Mouse (Mus musculus) right cerebral cortex, postnatal 10 days (tissue): ENCODE measurements around the gene Il12rb2.

Source experiments
- DNase-seq, 2 experiments: peaks; one replicate each; pipeline ENCODE4 v3.0.0; 2021; ENCODE audit warnings: low spot score in 2 of 2

Gene Il12rb2

DNA sequence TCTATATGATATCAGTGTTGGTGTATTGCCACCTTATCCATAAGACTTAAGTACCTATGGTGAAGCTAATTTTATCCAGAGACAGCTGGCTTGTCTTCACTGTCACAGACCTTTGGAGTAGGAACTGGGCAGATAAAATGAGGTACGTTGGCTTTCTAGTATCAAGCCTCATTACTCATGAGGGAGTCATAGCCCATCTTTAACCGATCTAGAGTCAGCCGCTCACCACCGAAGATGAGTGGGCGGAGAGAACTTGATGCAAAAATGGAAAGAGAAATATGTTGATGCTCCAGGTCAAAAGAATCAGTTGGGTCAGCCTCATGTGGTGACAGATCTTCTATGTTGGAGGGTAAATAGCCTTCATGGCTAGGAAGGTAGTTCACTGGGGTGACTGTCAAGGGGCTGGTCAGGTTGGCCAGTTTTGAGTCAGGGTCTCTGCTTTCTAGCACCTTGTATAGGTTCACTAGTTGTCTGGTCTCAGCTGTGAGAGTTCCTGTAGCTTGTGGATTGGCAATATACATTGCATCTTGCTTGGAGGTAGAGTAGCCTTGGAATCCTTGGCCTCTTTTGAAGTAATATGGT is 83.9 kb downstream of the Il12rb2 start:
- DNase-seq, result no peak

DNA sequence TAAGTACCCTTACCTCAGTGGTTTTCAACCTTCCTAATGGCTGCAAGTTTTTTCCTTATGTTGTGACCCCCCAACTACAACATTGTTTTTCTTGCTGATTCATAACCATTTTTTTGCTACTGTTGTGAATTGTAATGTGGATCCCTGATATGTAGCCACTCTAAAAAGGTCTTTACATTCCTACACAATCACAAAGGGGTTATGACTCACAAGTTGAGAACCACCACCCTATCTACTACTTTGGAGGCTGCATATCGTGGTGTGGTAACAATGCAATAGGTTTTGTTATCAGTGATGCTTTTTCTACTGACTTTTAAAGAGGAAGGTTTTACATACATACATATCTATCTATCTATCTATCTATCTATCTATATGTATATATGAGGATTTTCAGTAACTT is 93.1 kb downstream of the Il12rb2 start:
- DNase-seq, result no peak

DNA sequence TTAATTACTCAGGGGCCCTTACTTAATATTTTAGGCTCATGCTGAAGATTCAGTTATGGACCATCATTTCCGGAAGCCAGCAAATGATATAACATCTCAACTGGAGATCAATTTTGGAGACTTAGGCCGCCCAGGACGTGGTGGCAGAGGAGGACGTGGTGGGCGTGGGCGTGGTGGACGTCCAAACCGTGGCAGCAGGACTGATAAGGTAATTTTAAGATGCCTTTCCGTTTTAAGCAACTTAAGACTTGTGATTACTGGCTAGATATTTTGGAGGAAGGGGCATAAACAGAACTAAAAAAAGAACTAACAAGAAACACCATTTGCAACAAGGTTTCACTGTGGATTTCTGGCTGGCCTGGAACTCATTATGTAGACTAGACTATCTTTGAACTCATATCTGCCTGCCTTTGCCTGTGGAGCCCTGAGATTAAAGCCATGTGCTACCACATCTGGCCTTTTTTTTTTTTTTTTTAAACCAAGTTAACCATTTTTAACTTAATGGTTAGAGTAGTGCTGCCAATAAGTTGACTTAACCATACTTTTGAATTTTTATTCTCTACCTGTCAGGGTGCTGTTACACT is 94.3 kb downstream of the Il12rb2 start:
- DNase-seq, result no peak

GRCm38 (mm10) chr6:67277944-67278343 is 98.0 kb downstream of the Il12rb2 start:
- no peak for DNase-seq

DNA sequence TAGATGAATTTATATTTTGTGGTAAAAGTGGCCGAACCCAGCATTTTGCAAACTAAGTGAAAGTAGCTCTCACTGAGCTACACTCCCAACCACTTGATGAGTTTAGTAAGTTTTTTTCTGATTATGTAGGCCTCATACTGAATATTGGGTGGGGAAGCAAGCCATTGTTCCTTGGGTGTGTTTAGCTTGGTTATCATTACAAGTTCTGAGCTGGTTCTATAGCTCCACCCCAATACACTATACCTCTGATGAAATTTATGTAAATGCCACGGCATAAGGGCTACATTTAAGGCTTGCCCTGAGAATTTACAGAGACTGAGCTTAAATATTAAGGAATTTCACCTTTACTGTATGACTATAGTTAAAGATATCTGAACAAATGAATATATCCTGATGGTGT is 106.5 kb downstream of the Il12rb2 start:
- DNase-seq, result no peak

DNA sequence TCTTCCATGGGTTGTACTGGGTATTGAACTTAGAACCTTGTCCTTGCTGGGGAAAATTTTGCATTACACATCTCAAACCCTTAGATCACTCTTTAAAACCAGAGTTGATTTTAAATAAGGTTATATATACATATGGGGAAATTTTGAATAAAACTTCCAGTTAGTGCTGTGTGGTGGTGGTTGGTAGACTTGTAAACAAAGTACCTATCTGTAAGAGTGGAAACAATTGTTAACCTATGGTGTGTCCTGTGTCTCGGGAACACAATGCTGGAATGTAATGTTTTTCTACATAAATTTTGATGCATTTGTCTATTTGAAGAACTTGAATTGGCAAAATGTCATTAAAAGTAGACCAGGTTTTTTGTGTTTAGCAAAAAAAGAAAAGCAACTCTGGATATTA is 107.0 kb downstream of the Il12rb2 start:
- no peak for DNase-seq

DNA sequence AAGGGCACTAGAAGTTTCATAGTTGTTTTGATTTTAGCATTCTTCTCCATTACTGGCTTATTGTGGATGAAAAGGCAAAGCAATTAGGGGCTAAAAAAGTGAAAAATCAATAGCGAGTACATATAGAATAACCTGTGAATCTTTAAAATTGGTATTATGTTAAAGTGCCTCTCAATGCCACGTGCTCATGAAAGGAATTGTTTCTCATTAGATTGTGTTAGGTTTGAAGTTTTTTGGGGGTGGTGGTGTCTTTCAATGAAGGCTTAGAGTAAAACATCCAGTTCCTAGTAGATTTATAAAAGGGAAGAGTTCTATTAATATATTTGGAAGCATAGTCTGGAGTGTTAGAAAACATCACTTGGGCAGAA is 107.8 kb downstream of the Il12rb2 start:
- DNase-seq, result no peak

- DNase-seq, result peak; percentile 46 to 52
Measured at GRCm38 (mm10) chr6:67267408-67268244, 108.4 kb downstream of the Il12rb2 start.

GRCm38 (mm10) chr6:67266664-67267407 is 109.2 kb downstream of the Il12rb2 start:
- DNase-seq, result peak; percentile 98 to 99

- DNase-seq, result peak; percentile 43 to 50
Measured at GRCm38 (mm10) chr6:67266159-67266657, 109.8 kb downstream of the Il12rb2 start.

DNA sequence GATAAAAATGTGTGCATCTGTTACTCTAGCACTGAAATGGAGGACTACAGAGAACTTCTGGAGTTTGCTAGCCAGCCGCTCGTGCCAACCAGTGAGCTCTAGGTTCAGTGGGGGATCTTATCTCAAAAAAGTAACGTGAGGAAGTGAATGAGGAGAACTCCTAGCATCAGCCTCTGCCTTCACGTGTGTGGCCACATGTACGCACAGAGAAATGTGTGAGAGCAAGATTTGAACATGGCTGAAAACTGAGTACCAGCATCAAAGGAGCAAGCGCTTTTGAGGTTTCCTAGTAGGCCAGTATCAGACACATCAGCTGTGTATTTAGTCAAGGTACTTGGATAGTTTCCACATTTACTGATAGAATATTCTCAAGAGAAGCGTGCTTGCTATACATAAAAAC is 111.1 kb downstream of the Il12rb2 start:
- DNase-seq, result no peak

- DNase-seq, result no peak
Measured at GRCm38 (mm10) chr6:67251095-67251494, 124.9 kb downstream of the Il12rb2 start.

DNA sequence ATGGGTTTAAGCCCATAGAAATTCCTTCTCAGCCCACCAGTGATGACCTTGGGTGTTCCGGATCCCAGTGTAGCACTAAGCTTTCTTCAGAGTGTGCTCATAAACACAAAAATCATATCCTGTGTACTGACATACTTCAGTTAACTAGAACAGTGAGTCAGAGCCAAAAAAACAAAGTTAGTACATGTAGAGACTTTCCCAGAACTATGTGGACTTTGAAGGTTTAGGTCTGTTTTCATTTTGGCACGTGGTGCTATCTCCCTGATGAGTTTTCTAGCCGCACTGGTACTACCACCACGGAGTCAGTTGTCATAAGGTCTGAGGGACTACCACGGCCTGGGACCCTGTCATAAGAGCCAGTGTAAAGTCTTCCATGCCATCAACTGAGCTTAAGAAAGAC is 131.5 kb downstream of the Il12rb2 start:
- DNase-seq, result no peak

GRCm38 (mm10) chr6:67243765-67244420 is 132.1 kb downstream of the Il12rb2 start:
- no peak for DNase-seq
